Mouse (Mus musculus) hindbrain, postnatal 0 days (tissue): Measurements from ENCODE around the gene Rspo1. TPM values are rescaled to one million over a fixed set of nuclear protein-coding genes. Genes with fewer than 3 reads are reported as not detected.
A peak's percentile ranks its signal among the peaks of the same experiment; 100 is the strongest.

Experiments
- ATAC-seq: fragments of 200-750 bp; cut with Nextera tagmentation; 2 replicates; pipeline ENCODE4 v1.8.0; 2017; ENCODE audit warnings: mild to moderate bottlenecking, moderate TSS enrichment, moderate library complexity
- DNase-seq: peaks from one replicate; pipeline ENCODE4 v3.0.0-alpha.2; 2015; ENCODE audit warnings: low spot score
- H3K27ac ChIP-seq: fragments of 300-500 bp; sonication (generic); 2 replicates; pipeline ENCODE4 v1.5.1; 2014; ENCODE audit warnings: mild to moderate bottlenecking
- H3K27me3 ChIP-seq: fragments of 300-500 bp; sonication (generic); 2 replicates; pipeline ENCODE4 v1.6.1; 2014; ENCODE audit warnings: low read length, mixed read lengths; ENCODE audit not compliant: insufficient read depth
- H3K36me3 ChIP-seq: fragments of 300-500 bp; sonication (generic); 2 replicates; pipeline ENCODE4 v1.6.1; 2014; ENCODE audit warnings: low read length, mixed read lengths; ENCODE audit not compliant: insufficient read depth
- H3K4me1 ChIP-seq: fragments of 300-500 bp; sonication (generic); 2 replicates; pipeline ENCODE4 v1.6.1; 2014; ENCODE audit warnings: antibody characterized with exemption, low read length, mixed read lengths; ENCODE audit not compliant: insufficient read depth
- H3K4me2 ChIP-seq: fragments of 300-500 bp; sonication (generic); 2 replicates; pipeline ENCODE4 v1.6.1; 2014; ENCODE audit warnings: low read depth, mild to moderate bottlenecking, low read length, moderate library complexity, mixed read lengths
- H3K4me3 ChIP-seq: fragments of 300-500 bp; sonication (generic); 2 replicates; pipeline ENCODE4 v1.5.1; 2014; ENCODE audit warnings: low read length
- H3K9ac ChIP-seq: fragments of 300-500 bp; sonication (generic); replicated peaks from 2 replicates; pipeline ENCODE4 v1.6.1; 2014; ENCODE audit warnings: mild to moderate bottlenecking, low read length, moderate library complexity, mixed read lengths
- H3K9me3 ChIP-seq: fragments of 300-500 bp; sonication (generic); 2 replicates; pipeline ENCODE4 v1.6.1; 2016; ENCODE audit warnings: low read length, mixed read lengths
- CTCF ChIP-seq: IDR thresholded peaks from 2 replicates; pipeline ENCODE4 v1.5.1; 2016; ENCODE audit warnings: antibody characterized with exemption, control low read depth, low read depth
- WGBS: fragments of 180-500 bp; shearing (Covaris S2); extraction: QIAGEN DNeasy Blood & Tissue Kit; methylation state at CpG from one replicate; pipeline ENCODE4 v1.1.7; 2014; 5-methylcytosine and 5-hydroxymethylcytosine counted together
- polyA plus RNA-seq: library from polyadenylated mRNA; unstranded; fragments of >200 nt; fragmentation: Nextera tagmentation; extraction: Ambion mirVana; gene quantifications from 2 replicates; pipeline ENCODE4 v1.2.1, GENCODE M21; 2015
- total RNA-seq: library from RNA; depleted of rRNA; stranded (reverse); fragments of >200 nt; gene quantifications from 2 replicates; pipeline ENCODE4 v1.2.3, GENCODE M21; 2014

The Rspo1 gene
- total and polyA plus RNA-seq, 2 experiments from 2014 or later: 0.95 to 13.6 TPM

DNA sequence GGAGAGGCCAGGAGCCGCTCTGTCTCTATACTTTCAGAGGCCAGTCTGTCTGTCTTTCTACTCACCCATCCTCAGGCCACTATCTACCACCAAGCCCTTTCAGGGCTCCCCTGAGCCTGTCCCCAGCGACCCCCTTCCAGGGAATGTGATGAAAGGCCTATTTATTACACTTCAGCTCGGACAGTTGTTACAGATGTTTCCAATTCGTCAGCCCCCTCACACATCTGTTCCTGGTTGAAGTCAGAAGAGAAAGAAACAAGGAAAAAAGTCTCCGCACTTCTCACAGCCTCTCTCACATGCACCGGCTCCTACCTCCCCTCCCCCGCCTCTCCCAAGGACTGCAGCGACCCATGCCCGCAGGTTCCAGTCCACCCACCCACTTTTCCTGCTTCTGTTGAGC lies 13.9 kb upstream of the Rspo1 start:
- TF ChIP-seq CTCF: no peak
- H3K27ac ChIP-seq: no peak overlapping the region
- H3K36me3 ChIP-seq: no peaks in the 10 kb centered on the region
- ATAC-seq (no peak), DNase-seq (no peak)
- 0 out of 2 replicates have a peak, but pooled peaks cover 5% of the 10 kb centered on the region for H3K4me1 ChIP-seq
- 65% methylated on average over 9 of the region's 9 CpGs for WGBS
- no peak overlapping the region for H3K4me3 ChIP-seq
- no peak overlapping the region for H3K4me2 ChIP-seq
- H3K9ac ChIP-seq: no peak overlapping the region
- no peaks in the 10 kb centered on the region for H3K27me3 ChIP-seq
- no peaks in the 10 kb centered on the region for H3K9me3 ChIP-seq

DNA sequence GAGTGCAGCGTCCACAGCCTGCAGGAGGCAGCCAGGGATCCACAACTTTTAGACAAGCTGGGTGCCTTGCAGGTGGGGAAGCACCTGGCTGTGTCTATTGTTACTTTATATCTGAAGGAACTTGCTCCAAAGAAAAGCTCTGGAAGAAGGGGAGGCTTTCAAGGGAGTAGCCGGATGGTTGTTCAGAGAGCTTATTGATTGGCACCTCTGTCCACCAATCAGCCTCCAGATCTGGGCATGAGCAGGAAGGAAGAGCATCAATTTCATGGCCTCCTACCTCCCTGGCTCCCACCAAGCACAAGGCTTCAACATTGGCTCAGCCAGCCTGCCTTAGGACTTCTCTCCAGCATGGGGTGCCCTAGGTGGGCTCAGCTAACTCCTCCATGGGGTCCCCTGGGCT lies 12.9 kb upstream of the Rspo1 start:
- Histone ChIP-seq H3K9ac (no peak overlapping the region), H3K4me3 (no peak overlapping the region), H3K27me3 (no peaks in the 10 kb centered on the region), H3K4me2 (no peak overlapping the region), H3K36me3 (no peaks in the 10 kb centered on the region), H3K4me1 (0 out of 2 replicates have a peak, but pooled peaks cover 5% of the 10 kb centered on the region), H3K9me3 (no peaks in the 10 kb centered on the region), H3K27ac (no peak overlapping the region)
- DNase-seq (peak; percentile 31), ATAC-seq (no peak)
- no peak for TF ChIP-seq CTCF
- WGBS: 78% methylated on average over 2 of the region's 2 CpGs

DNA sequence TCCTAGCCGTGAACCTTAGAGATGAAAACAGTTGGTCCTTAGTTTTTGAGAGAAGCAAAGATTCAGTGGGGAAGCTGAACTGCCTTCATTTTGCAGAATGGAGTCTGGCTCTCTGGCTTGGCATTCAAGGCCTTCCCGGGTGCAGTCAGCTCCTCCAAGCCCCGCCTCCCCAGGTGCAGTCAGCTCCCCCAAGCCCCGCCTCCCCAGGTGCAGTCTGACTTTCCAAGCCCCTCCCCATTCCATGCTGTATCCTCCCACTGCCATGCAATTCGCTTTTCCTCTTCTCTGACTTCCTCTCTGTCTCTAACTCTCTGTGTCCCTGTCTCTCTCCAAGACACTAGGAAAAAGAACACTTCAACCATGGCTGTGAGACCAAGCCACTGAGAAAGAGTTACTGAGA lies 8.0 kb upstream of the Rspo1 start:
- no peak overlapping the region for H3K27ac ChIP-seq
- no peak for DNase-seq
- H3K9me3 ChIP-seq: no peaks in the 10 kb centered on the region
- TF ChIP-seq CTCF: no peak
- H3K4me3 ChIP-seq: no peak overlapping the region
- no peaks in the 10 kb centered on the region for H3K36me3 ChIP-seq
- 47% methylated on average over 5 of the region's 5 CpGs for WGBS
- H3K4me2 ChIP-seq: no peak overlapping the region
- no peaks in the 10 kb centered on the region for H3K4me1 ChIP-seq
- H3K27me3 ChIP-seq: 0 out of 2 replicates have a peak, but pooled peaks cover 4% of the 10 kb centered on the region
- ATAC-seq: no peak
- no peak overlapping the region for H3K9ac ChIP-seq

DNA sequence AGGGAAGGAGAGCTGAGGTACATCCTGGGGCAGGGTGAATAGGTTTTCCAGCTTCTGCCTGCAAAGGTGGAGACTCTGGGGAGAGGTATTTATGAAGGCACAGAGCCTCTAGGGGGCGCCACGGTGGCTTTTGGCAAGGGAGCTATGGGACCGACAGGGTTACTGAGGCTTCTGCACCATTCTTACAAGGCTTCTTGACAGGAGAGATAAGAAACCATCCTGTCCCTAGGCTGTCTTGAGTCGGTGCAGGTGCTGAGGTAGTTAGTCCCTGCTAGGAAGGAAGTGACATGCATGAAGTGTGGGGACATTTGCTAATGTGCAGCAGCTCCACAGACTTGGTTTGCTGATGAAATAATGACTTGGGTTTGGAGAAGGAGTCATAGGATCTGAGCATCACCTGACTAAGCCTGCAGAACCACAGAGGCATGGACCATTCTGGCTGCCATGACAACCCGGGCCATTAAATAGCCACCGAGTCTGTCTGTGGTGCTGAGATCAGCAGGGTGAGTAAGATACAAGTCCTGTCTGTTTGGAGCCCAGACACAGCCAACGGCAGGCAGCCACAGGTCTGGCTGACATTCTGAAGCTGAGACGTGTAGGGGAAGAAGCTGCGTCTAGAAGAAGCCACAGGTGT lies 2.2 kb upstream of the Rspo1 start:
- Histone ChIP-seq H3K9ac (no peak overlapping the region), H3K27ac (no peak overlapping the region), H3K36me3 (no peaks in the 10 kb centered on the region), H3K4me2 (no peak overlapping the region), H3K9me3 (no peaks in the 10 kb centered on the region), H3K27me3 (peaks cover 44% of the 10 kb centered on the region), H3K4me1 (no peaks in the 10 kb centered on the region; the same call in 1 of the 2 replicates), H3K4me3 (no peak overlapping the region)
- peak; percentile 50 for TF ChIP-seq CTCF
- peak; percentile 55 for ATAC-seq
- DNase-seq: peak; percentile 44
- WGBS: 13% methylated on average over 9 of the region's 9 CpGs

DNA sequence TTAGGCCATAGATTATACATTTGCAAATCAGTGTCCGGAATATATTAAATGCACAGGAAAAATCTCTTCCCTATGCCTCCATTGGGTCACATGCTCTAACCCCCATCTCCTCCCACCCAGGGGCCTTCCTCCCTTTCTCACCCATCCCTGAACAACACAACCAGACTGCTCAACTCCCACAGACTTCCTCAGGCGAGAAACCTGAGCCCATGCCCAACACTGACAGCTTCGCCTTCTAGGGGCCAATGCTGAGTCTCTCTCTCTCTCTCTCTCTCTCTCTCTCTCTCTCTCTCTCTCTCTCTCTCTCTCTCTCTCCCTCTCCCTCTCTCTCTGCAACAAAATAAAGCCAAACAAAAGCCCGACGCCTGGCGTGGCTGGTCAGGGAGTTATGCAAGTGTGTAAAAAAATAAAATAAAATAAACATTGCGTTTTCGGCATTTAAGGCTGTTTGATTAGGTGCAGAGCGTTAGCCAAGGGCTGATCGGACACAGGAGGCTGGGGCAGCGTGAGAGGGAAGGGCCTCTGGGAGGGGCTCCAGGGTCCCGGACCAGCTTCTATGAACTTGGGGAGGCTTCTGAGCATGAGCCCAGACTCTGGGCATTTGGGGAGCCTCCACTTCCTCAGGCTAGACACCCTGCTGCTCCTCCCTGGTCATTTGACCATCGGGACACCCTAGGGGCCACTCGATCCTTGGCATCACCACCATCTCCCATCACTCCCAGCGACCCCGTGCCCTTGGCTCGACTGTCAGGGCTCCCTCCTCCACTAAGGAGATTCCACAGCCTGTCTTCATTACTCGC lies 1.2 kb upstream of the Rspo1 start:
- ATAC-seq: no peak
- no peaks in the 10 kb centered on the region; the same call in 1 of the 2 replicates for H3K4me1 ChIP-seq
- peaks cover 53% of the 10 kb centered on the region for H3K27me3 ChIP-seq
- no peak overlapping the region for H3K4me2 ChIP-seq
- no peak for TF ChIP-seq CTCF
- 14% methylated on average over 18 of the region's 18 CpGs for WGBS
- no peak overlapping the region for H3K9ac ChIP-seq
- H3K36me3 ChIP-seq: no peaks in the 10 kb centered on the region
- no peaks in the 10 kb centered on the region for H3K9me3 ChIP-seq
- H3K4me3 ChIP-seq: no peak overlapping the region
- no peak for DNase-seq
- no peak overlapping the region for H3K27ac ChIP-seq

DNA sequence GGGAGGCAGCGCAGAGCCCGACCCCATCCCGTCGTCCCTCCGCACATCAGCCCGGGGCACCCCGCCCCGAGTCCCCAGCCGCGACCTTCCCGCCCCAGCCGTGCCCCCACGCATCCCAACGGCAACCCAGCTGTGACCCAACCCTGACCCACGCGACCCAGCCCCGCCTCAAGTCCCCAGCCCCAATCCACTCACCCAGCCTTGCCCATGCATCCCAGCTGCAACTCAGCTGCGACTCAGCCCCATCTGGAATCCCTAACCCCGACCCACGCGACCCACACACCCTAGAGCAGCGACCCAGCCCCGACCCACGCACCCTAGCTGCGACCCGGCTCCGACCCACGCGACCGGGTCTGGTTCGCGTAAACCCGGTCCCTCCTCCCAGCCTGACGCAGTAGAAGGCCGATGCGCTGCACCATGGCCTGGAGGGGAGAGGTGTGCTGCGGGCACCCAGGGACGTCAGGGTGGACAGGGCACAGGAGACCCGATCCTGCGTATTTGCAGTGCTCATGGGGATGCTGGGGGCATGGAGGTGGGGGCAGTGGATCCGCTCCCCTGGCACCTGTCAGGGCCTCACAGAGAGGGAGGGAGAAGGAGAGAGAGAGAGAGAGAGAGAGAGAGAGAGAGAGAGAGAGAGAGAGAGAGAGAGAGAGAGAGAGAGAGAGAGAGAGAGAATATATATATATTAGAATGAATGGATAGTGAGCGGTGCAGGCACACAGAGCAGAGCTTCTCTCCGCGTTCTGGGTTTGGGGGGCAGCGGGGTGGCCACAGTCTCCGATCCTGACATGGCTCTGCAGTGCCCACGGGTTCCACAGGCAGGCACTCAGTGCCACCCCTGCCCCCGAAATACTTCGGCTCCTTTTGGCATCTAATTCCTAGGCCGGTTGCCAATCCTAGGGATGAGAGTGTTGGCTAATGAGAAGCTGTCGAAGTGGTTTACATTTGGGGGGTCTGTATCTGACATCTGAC lies 795 bp downstream of the Rspo1 start:
- Histone ChIP-seq H3K27me3 (peaks cover 66% of the 10 kb centered on the region), H3K4me1 (no peaks in the 10 kb centered on the region; the same call in 1 of the 2 replicates), H3K36me3 (no peaks in the 10 kb centered on the region), H3K4me3 (peak overlapping the region; percentile 29), H3K9me3 (no peaks in the 10 kb centered on the region), H3K27ac (no peak overlapping the region), H3K4me2 (peak overlapping the region; percentile 54), H3K9ac (0 out of 2 replicates have a peak overlapping the region, but pooled peaks have one; percentile 18)
- TF ChIP-seq CTCF: no peak
- DNase-seq: no peak
- 3% methylated on average over 49 of the region's 51 CpGs for WGBS
- ATAC-seq: no peak
